In genomic region chr13:41002001-41002400, GRCm38 (mm10) we compare ENCODE assay signal across 9 mouse cellular contexts. TPM values are rescaled to one million over a fixed set of nuclear protein-coding genes. Genes with fewer than 3 reads are reported as not detected.
DNase-seq lines count a peak whose midpoint lies in the region; ATAC-seq and TF ChIP-seq lines count a peak whose summit lies in the region.
"Had no signal": no experiment of that assay in that cellular context is flagged by ENCODE, and none has a peak within 500 bp of the region (broad histone marks: within the 10 kb centered on the region; RNA-seq: fewer than 3 reads in every experiment).

No protein-coding gene starts in this region.

- peaks cover 8% of the 10 kb centered on the region for H3K4me1 ChIP-seq in kidney, embryonic 14.5 days (ENCODE audit: control insufficient read depth, insufficient read depth, low read length)
- no peaks in the 10 kb centered on the region for H3K4me1 ChIP-seq in embryonic facial prominence, embryonic 11.5 days (ENCODE audit: control insufficient read depth, insufficient read depth, low read length)
- H3K4me1 ChIP-seq in intestine, postnatal 0 days (replicated peaks; ENCODE audit: control insufficient read depth, insufficient read depth, low read length) = no peaks in the 10 kb centered on the region; the same call in 1 of the 2 replicates

- no peak for TF ChIP-seq POLR2A in myocyte (IDR thresholded peaks at IDR 0.05; ENCODE audit: insufficient read length, low read depth)

- peak overlapping the region; percentile 82 for H3K4me2 ChIP-seq in kidney, embryonic 14.5 days (replicated peaks; ENCODE audit: low read depth, low read length)
- peak overlapping the region; percentile 27 for H3K4me2 ChIP-seq in embryonic facial prominence, embryonic 11.5 days (ENCODE audit: low read depth, low read length)
- peak overlapping the region; percentile 85 for H3K4me2 ChIP-seq in intestine, postnatal 0 days (replicated peaks; ENCODE audit: low read depth)
- peak overlapping the region; percentile 86 for H3K4me2 ChIP-seq in myocyte (ENCODE audit: low read depth)

- H3K27me3 ChIP-seq in kidney, embryonic 14.5 days (ENCODE audit: control insufficient read depth, insufficient read depth, low read length) = no peaks in the 10 kb centered on the region
- no peaks in the 10 kb centered on the region for H3K27me3 ChIP-seq in embryonic facial prominence, embryonic 11.5 days (ENCODE audit: control insufficient read depth, insufficient read depth, low read length)
- no peaks in the 10 kb centered on the region for H3K27me3 ChIP-seq in intestine, postnatal 0 days (replicated peaks; ENCODE audit: control insufficient read depth, insufficient read depth, low read length)
- no peaks in the 10 kb centered on the region for H3K27me3 ChIP-seq in myocyte (ENCODE audit: control insufficient read depth, insufficient read depth, insufficient read length)

- H3K27ac ChIP-seq in kidney, embryonic 14.5 days (ENCODE audit: low read depth, low read length) = no peak overlapping the region
- no peak overlapping the region for H3K27ac ChIP-seq in embryonic facial prominence, embryonic 11.5 days (replicated peaks; ENCODE audit: low read depth, low read length)
- H3K27ac ChIP-seq in intestine, postnatal 0 days (ENCODE audit: low read depth, low read length) = no peak overlapping the region

- TF ChIP-seq CTCF in intestine, postnatal 0 days (IDR thresholded peaks at IDR 0.05; ENCODE audit: low read depth) = no peak

- intact Hi-C loops in left cerebral cortex, postnatal 25 days (cut with DNase I) = no loop called here

- peaks cover 27% of the 10 kb centered on the region for H3K36me3 ChIP-seq in kidney, embryonic 14.5 days (ENCODE audit: control insufficient read depth, insufficient read depth, low read length)
- no peaks in the 10 kb centered on the region for H3K36me3 ChIP-seq in embryonic facial prominence, embryonic 11.5 days (replicated peaks; ENCODE audit: control insufficient read depth, insufficient read depth, low read depth, low read length)
- H3K36me3 ChIP-seq in intestine, postnatal 0 days (ENCODE audit: control insufficient read depth, insufficient read depth) = peaks cover 20% of the 10 kb centered on the region
- H3K36me3 ChIP-seq in myocyte (ENCODE audit: control insufficient read depth, insufficient read depth) = peaks cover 26% of the 10 kb centered on the region

- no peak overlapping the region for H3ac ChIP-seq in myocyte (ENCODE audit: control insufficient read depth, insufficient read length)

- WGBS in kidney, embryonic 14.5 days = 82% methylated on average over 5 of the region's 5 CpGs
- 81% methylated on average over 5 of the region's 5 CpGs for WGBS in embryonic facial prominence, embryonic 11.5 days
- WGBS in intestine, postnatal 0 days = 82% methylated on average over 5 of the region's 5 CpGs

- DNase-seq in kidney, adult 11 months = no peak
- no peak for DNase-seq in embryonic facial prominence, embryonic 11.5 days (ENCODE audit: low spot score)
- DNase-seq in c-Kit-positive CD71-positive TER-119-positive erythroid progenitor cells, embryonic 14.5 days (ENCODE audit: low spot score) = no peak
- DNase-seq in left cerebral cortex, postnatal 25 days (ENCODE audit: low spot score in 2 of 2) = no peak
- no peak for DNase-seq in layer of hippocampus, postnatal 14 days (ENCODE audit: low spot score in 2 of 2)
- DNase-seq: thymus, postnatal 4 days had no signal

- no peaks in the 10 kb centered on the region for H3K9me3 ChIP-seq in kidney, embryonic 14.5 days (ENCODE audit: control insufficient read depth, low read length)
- no peaks in the 10 kb centered on the region for H3K9me3 ChIP-seq in embryonic facial prominence, embryonic 11.5 days (replicated peaks; ENCODE audit: control insufficient read depth, low read length)
- H3K9me3 ChIP-seq in intestine, postnatal 0 days (ENCODE audit: control insufficient read depth) = no peaks in the 10 kb centered on the region

- ATAC-seq in kidney, embryonic 14.5 days (ENCODE audit: low FRiP score, low TSS enrichment) = no peak
- no peak for ATAC-seq in embryonic facial prominence, embryonic 11.5 days (replicated peaks; ENCODE audit: insufficient number of reproducible peaks, low FRiP score, low TSS enrichment, low read depth)
- no peak for ATAC-seq in intestine, postnatal 0 days

- H3K9ac ChIP-seq in kidney, embryonic 14.5 days (ENCODE audit: low read depth, low read length) = peak overlapping the region; percentile 31; the same call in 1 of the 2 replicates
- no peak overlapping the region for H3K9ac ChIP-seq in embryonic facial prominence, embryonic 11.5 days (replicated peaks; ENCODE audit: low read length)
- no peak overlapping the region for H3K9ac ChIP-seq in intestine, postnatal 0 days (ENCODE audit: low read depth, low read length)

- peaks cover 48% of the 10 kb centered on the region for H3K79me2 ChIP-seq in myocyte (ENCODE audit: control insufficient read depth, insufficient read depth)

- H3K4me3 ChIP-seq in kidney, embryonic 14.5 days (ENCODE audit: low read length) = peak overlapping the region; percentile 80
- no peak overlapping the region for H3K4me3 ChIP-seq in embryonic facial prominence, embryonic 11.5 days (ENCODE audit: low read depth, low read length)
- H3K4me3 ChIP-seq in intestine, postnatal 0 days (ENCODE audit: low read depth, low read length) = peak overlapping the region; percentile 83
- H3K4me3 ChIP-seq in myocyte = peak overlapping the region; percentile 99

TF ChIP-seq in myocyte, 11 proteins besides CTCF, POLR2A, EP300 and RAD21:
- TF ChIP-seq MYOD1 (IDR thresholded peaks at IDR 0.05; ENCODE audit: control insufficient read depth in 1 of 3, insufficient read length in 2 of 3, low read depth in 2 of 3) = no peak
- TF ChIP-seq USF1 (IDR thresholded peaks at IDR 0.05; ENCODE audit: low read depth) = no peak
- TF ChIP-seq TCF12 (IDR thresholded peaks at IDR 0.05; ENCODE audit: insufficient read depth, poor library complexity, severe bottlenecking) = no peak
- no peak for TF ChIP-seq E2F4 (IDR thresholded peaks at IDR 0.05; ENCODE audit: insufficient read depth)
- no peak for TF ChIP-seq MAX (IDR thresholded peaks at IDR 0.05; ENCODE audit: low read depth)
- no peak for TF ChIP-seq CEBPB (IDR thresholded peaks at IDR 0.05; ENCODE audit: insufficient read depth, poor library complexity, severe bottlenecking)
- TF ChIP-seq REST (IDR thresholded peaks at IDR 0.05; ENCODE audit: insufficient read depth, insufficient read length) = no peak
- TF ChIP-seq SRF (IDR thresholded peaks at IDR 0.05; ENCODE audit: control insufficient read depth, insufficient read length, low read depth) = no peak
- TF ChIP-seq TCF3 (IDR thresholded peaks at IDR 0.05; ENCODE audit: insufficient read length, low read depth) = no peak
- no peak for TF ChIP-seq POLR2AphosphoS2 (IDR thresholded peaks at IDR 0.05; ENCODE audit: insufficient read length, low read depth)

RNA-seq across cellular contexts. Expression of gene Pak1ip1, which starts 1.2 kb away (rescaled TPM):
- polyA plus RNA-seq in kidney, embryonic 14.5 days (2014; fragmentation: Nextera tagmentation; extraction: Ambion mirVana) = 78.0 and 79.5 TPM in 2 replicates
- polyA plus RNA-seq in embryonic facial prominence, embryonic 11.5 days (2014; fragmentation: Nextera tagmentation; extraction: Ambion mirVana) = 78.2 and 79.1 TPM in 2 replicates
- 59.2 and 61.7 TPM in 2 replicates for polyA plus RNA-seq in intestine, postnatal 0 days (2015; fragmentation: Nextera tagmentation; extraction: Ambion mirVana)
- 66.3 TPM for polyA plus RNA-seq in myocyte (2012; fragmentation: generic; extraction: Trizol)
- total RNA-seq in left cerebral cortex, postnatal 25 days (2021) = 10 to 100 TPM; 40.0 to 42.5 TPM
- 10 to 100 TPM; 35.4 to 38.1 TPM for total RNA-seq in layer of hippocampus, postnatal 14 days (2021)

RNA-seq across cellular contexts. Expression of gene Tmem14c, which starts 14.1 kb away (rescaled TPM):
- 225 and 231 TPM in 2 replicates for polyA plus RNA-seq in kidney, embryonic 14.5 days (2014; fragmentation: Nextera tagmentation; extraction: Ambion mirVana)
- 218 and 225 TPM in 2 replicates for polyA plus RNA-seq in embryonic facial prominence, embryonic 11.5 days (2014; fragmentation: Nextera tagmentation; extraction: Ambion mirVana)
- polyA plus RNA-seq in intestine, postnatal 0 days (2015; fragmentation: Nextera tagmentation; extraction: Ambion mirVana) = 337 and 344 TPM in 2 replicates
- polyA plus RNA-seq in myocyte (2012; fragmentation: generic; extraction: Trizol) = 201 TPM
- 10 to 100 TPM; 63.8 to 64.2 TPM for total RNA-seq in left cerebral cortex, postnatal 25 days (2021)
- 10 to 100 TPM; 70.1 to 70.4 TPM for total RNA-seq in layer of hippocampus, postnatal 14 days (2021)

Comparison
In these comparisons a context has a peak if more than half of its experiments do, and no peak if none do; other contexts are left out.
1. H3K4me2 ChIP-seq: peak in every context shown above with its lines; median percentile 86 in myocyte; 85 in intestine, postnatal 0 days; 82 in kidney, embryonic 14.5 days; 27 in embryonic facial prominence, embryonic 11.5 days.